Mouse (Mus musculus): ENCODE data around the gene Prmt3.

DNA sequence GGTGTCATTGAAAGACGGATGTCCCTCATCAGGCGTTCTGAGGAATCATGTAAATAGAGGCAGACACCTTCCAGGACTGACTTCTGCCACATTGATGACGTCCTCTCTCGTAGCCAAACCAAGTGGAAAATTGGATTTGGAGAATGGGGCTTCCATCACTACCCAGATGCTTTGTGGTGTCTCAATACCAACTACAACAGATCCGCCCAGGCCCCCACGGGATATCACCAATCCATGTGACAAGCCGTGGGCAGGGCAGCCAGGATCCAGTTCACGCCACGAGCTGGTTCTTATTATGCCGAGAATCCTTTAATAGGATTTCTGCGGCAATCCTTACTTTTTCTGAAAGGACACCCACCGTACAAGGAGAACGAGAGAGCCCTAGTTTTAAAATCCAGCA lies 100.9 kb downstream of the Prmt3 start:
- TF ChIP-seq GATA1 (IDR thresholded peaks at IDR 0.05; ENCODE audit: low read length) (no peak), TAL1 (IDR thresholded peaks at IDR 0.05; ENCODE audit: low read length) (no peak)
